Mouse (Mus musculus) 3T3-L1 (cell line): Measurements from ENCODE around the gene Ddx31.

Source experiments
- DNase-seq: peaks from one replicate; pipeline ENCODE4 v3.0.0-alpha.2; 2015; ENCODE audit warnings: low read depth, low spot score

Ddx31 gene

DNA sequence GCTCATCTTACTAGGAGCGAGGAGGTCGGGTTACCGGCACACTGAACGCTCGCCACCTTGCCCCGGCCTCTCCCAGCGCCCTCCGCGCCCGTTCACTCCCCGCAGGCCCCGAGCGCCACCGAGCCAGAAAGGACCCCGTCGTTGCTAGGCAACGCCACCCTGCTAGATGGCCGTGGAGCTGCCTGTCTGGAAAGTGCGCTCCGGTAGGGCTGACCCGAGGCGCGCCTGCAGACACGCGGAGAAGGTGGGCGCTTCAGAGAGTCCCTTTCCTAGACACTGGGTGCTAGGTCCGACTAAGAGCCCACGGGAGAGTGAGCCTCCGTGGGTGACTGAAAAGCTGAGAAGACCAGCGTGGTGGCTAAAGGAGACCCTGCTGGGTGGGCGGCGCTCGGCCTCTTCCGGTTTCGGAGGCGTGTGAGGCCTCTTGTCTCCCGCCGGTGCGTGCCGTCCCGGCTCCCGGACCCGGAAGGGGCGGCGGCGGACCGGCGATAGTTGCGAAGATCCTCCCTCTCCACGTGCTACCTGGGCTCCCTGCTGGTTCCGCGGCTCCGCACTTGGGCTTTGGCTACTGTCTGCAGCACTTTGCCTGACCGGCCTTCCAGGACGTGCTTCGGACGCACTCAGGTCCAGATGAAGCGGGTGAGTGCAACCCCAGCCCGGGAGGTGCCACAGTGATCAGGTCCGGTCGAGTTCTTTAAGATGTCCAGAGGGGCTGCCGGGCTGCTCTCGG is at the start of gene Ddx31, which contains the start of gene Gtf3c4:
Ddx31 (plus strand) TSS at position 185 of the 730 bp plus-strand sequence.
Gtf3c4 (minus strand) TSS at position 139 of the 730 bp plus-strand sequence.
- DNase-seq, result peak; percentile 88

DNA sequence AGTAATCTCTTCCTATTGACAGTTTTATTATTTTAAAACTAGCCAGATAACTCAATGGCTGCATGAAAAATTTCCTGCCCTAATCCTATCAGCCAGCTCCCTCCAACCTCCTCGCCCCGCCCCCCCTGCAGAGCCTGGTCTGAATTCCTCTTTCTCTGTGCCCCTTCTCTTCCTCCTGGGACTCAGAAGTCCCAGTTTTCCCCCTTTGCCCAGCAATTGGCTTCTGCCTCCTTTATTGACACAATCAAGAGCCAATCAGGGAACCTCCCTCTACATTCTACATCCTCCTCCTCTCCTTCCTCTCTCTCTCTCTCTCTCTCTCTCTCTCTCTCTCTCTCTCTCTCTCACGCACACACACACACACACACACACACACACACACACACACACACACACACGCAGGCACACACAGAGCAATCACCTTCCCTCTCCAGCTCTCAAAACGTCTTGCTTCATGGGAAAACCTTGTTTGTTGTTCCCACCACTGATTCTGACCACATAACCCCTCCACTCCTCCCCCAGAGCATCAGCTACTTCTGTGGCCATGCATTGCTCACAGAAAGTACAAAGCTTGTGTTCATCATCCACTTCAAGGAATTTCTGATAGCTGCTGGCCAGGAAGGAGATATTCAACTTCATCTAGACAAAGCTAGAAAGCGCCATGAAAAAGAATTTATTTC is 47.1 kb upstream of the Ddx31 start:
- peak; percentile 60 for DNase-seq

DNA sequence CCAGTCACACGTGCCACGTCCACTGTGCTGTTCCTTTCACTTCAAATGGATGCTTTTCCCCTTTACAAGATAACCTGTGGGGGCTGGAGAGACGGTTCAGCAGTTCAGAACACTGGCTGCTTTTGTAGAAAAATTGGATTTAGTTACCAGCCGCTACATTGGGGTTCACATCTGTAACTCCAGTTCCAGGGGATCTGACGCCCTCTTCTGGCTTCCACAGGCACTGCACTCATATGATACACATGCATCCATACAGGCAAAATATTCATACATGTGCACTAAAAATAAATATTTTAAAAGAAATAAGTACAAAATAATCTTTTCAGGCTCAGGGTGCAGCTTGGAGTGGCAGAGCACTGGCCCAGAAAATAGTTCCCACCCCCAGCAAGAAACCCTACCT is 45.6 kb upstream of the Ddx31 start:
- no peak for DNase-seq

DNA sequence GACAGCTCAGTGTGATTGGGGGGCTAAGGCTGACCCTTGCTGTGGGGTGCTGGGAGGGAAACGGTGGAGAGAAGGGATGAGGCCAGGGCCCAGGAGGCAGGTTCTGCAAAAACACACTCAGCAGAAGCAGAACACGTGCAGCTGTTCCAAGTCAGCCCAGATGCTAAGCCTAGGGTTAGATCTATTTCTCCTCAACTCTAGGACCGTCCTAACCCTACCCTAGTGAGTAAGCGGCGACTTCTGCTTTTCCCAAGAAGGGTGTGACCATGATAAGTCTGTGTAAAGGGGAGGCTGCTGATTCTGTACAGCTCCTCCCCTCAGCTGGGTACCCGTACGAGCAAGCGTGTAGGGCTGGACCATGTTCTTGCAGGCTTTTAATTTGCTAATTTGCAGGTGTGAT is 43.9 kb upstream of the Ddx31 start:
- DNase-seq, result no peak

DNA sequence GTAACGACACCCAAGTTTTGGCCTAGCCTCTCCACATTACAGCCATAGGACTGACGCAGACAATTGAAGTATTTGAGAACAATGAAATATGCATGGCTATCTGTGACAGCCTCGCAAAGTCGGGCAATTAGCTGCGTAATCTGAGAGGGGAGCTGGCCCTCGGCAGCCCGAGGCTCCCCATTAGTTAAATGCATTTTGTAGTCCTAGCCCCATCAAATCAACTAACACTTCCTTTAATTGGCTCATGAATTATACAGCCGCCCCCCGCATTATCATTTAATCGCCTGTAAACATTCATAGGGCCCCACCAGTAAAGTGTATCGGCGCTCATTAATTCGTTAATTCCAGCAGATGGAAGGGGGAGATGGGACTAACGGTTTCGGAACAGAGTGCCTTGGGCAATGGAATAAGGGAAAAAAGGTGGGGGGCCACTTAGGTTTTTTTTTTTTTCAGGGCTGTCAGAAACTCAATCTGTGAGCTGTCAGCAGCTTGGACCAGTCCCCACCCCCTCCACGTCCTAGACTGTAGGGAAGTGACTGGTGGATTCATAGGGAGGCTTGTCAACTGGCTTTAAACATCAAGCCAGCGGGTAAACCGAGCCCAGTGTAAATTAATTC is 42.6 kb upstream of the Ddx31 start:
- no peak for DNase-seq

DNA sequence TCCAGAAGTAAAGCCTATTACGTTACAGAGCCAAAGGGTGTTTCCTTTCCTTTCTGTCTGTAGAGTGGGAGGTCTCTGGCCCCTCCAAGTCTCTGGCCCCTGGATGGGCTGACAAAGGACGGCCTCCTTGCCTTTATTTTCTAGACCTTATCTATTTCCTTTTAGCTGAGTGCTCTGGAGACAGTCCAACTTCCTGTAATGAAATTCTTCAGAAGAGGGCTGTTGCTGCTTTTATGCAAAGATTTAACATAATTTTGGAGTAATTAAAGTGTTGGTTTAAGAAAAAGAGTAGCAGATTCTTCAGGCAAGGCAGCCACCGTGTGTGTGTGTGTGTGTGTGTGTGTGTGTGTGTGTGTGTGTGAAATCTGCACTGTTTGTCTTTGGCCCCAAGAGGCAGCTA is 41.8 kb upstream of the Ddx31 start:
- no peak for DNase-seq

DNA sequence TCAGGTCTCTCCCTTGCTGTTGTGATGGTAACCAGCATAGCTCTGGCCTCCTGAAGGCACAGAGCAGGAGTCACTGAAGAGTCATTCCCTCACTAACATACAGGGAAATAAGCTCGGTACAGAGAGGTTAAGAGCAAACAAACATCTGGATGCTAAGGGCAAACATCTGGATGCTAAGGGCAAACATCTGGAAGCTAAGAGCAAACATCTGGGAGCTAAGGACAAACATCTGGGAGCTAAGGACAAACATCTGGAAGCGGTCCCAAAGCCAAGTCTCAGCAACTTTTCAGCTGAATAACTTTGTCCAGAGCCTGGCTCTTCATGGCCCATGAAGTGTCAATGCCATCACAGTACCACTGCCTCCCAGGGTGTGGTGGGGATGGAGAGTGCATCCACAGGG is 40.6 kb upstream of the Ddx31 start:
- DNase-seq, result no peak

DNA sequence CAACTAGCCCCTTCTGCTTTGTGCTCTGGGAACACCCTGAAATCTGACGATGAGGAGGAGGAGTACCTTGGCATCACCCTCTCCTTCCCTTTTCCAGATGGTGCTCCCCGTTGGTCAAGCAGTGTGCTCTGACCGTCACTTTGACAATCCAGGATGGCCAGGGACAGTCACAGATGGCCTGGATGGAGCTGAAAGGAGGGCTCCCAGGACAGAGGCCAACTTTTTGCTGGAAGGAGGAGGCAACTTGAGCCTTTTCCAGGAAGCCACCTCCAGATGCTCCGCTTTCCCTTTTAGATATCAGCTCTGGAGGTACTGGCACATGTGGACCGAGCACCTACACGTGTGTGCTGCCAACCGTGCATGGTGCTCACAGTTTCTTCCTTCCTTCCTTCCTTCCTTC is 36.8 kb upstream of the Ddx31 start:
- DNase-seq, result no peak

DNA sequence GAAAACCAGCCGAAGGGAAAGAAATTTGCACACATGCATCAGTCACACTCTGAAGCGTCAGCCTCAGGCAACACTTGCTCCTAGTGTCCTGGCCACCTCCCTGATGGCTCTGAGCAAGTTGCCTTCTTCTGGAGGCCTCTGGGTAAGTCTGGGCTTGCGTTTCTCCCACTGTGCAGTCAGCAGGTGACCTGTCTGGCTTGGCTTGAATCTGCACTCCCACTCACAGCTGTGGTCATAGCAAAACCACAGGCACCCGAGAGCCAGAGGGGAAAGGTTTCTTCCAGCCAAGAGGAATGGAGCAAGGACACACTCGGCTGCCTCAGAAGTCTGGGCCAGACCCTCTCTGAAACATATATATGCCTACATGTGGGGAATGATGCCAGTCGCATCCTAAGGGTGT is 31.4 kb upstream of the Ddx31 start:
- DNase-seq, result peak; percentile 32

DNA sequence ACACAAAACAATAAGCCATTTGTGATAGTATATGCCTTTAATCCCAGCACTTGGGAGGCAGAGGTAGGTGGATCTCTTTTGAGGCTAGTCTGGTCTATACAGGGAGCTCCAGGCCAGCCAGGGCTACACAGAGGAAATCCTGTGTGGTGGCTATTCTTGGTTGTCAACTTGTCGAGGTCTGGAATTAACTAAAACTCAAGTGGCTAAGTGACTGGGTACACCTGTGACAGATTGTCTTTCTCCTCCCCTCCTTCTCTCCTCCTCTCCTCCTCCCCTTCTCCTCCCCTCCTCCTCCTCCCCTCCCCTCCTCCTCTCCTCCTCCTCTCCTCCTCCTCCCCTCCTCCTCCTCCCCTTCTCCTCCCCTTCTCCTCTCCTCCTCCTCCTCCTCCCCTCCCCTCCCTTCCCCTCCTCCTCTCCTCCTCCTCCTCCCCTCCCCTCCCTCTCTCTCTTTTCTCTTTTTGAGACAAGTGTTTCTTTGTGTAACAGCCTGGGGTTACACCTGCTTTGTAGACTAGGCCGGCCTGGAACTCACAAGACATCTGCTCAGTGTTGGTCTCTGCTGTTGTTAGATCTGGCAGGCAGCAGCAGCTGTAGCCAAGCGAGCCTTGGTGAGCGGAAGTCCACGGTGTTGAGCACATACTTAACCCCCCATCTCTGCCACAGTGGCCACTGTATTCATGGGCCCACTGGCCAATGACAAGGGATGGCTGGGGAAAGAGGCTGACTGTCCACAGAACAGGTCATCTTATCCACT is 29.8 kb upstream of the Ddx31 start:
- DNase-seq, result no peak

DNA sequence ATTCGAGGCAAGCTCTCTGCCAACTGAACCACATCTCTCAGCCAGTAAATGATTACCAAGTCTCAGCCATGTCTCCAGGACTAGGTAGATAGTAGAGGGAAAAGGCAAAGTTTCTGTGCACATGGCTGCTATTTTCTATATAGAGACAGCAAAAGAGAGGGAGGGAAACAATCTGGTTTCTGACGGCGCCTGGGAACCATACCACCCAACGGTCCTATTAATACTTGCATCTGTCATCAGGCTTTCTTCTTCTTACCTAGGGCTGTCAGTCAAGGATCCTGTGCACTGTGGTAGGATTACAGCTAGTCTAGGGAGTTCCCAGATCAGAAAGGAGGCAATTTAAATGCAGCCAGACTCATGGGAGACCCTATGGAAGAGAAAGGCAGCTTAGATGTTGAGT is 21.3 kb upstream of the Ddx31 start:
- no peak for DNase-seq

DNA sequence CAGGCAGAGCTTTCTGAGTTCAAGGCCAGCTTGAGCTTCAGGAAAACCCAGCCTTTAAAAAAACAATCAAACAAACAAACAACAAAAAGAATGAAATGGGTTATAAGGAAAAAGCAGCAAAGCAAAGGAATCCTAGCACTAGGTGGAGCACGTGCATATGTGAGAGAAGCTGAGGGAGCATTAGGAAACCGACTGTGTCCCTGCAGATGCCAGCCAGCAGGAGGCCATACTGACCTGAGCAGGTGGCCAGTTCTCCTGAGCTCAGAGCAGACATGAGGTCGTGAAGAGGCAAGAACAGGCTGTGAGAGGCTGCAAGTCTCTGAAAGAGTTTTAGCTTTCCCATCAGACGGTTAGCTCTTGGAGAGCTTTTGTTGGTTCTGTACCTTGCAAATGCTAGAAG is 10.9 kb upstream of the Ddx31 start:
- DNase-seq, result peak; percentile 37

DNA sequence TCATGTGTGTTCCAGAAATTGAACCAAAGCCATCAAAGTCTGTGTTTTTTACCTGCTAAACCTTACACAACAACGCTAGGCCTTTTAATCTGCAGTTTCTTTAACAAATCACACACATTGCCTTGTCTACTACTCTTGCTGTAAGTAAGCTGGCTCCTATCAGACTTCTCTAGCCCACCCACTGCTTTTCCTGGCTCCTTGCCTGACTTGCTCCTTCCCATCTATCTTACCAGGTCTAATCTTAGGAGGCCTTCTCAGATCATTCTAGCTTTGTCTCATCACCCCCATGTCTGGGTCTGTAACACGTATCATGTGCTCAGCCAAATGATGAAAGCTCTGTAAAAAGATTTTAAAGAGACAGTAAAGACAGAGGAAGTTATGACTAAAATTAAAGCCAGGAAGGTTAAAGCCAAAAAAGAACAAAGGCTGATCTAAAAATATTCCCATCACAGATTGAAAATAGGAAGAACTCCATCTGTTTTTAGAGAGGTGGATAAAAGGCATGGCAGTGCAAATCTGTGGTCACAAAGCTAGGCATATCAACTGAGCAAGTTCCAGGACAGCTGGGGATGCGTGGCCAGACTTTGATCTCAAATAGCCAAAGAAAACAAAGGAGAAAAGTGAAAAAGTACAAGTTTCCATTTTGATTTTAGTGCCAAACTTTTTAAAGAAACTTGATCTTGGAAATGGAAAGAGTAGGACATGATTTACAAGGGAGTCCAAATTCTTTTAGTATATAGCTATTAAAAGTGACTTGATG is 3.8 kb upstream of the Ddx31 start:
- DNase-seq, result peak; percentile 3

DNA sequence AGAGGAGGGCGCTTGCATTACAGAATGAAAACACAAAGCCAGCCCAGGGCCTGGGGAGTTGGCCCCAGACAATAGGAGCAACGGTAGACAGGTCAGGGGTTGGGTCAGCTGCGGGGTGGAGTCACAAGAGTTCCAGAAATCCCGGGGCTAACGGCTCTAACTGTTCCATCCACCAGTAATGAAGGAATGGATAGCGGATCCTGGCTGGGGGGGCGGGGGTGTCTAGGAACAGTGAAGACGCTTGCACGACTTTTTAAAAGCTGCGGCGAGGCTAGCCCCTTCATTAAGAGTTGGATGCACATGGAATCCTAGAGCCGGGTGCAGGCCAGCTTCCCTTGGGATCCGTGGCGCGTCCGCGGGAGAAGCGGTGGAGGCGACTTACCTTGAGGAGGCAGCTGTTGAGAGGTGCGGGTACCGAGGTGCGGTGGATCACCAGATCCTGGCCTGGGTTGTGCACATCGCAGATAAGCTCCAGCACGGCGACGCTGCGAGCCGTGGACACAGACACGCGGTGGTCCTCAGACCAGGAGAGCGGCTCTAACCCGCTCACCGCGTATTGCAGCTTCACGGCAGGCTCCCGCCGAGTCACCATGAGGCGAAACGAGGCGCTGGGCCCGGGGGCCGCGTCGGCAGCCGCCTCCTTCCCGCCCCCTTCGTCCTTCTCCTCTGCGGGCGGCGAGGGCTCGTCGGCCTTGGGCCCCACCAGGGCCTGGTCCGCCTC is 545 bp upstream of the Ddx31 start:
- peak; percentile 34 for DNase-seq

DNA sequence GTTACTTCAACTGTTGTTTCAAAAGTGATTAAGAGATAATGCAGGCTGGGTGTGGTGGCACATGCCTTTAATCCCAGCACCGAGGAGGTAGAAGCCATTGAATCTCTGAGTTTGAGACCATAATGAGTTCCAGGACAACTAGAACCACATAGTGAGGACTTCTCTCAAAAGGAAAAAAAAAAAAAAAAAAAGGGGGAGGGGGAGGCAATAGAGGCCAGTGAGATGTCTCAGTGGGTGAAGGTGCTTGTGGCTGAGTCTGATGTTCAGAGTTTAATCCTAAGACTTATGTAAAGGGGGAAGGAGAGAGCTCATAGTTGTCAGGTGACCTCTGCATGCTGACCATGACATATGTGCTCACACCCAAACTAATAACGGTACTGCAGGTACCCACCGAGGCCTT is 1.8 kb downstream of the Ddx31 start:
- no peak for DNase-seq

DNA sequence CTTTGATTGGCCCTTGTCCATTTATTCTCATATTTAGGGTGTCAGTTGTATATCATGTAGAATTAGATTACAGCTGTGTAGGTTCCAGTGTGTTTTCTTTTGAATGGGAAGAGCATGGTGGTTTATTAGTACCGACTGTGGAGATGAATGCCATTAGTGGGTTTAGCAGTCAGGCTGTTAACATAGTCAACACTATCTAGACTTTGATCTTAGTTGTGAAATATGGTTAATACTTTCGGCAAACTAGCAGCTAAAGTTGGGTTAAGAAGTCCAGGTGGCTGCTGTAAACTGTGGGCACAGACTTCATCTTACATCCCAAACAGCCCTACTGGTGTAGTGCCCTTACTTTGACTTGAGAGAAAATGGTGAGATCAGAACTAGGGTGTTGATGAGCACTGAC is 8.7 kb downstream of the Ddx31 start:
- DNase-seq, result no peak

DNA sequence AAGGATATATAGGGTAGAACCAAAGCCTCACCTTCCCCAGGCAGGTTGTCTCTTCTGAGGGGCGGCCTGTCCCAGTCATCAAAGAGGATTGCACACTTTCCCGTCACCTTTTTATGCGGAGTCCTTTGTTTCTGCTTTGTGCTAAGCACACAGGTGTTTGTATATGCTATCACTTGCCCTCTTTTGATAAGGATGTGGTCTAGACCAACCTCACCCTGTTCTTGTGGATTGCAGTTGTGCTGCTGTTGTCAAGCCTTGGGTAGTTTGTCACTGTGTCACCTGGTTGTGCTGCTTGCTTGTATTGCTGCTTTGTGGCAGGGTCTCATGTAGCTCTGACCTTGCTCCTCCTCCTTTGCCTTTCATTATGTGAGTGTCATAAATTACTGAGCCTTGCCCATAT is 12.4 kb downstream of the Ddx31 start:
- no peak for DNase-seq

DNA sequence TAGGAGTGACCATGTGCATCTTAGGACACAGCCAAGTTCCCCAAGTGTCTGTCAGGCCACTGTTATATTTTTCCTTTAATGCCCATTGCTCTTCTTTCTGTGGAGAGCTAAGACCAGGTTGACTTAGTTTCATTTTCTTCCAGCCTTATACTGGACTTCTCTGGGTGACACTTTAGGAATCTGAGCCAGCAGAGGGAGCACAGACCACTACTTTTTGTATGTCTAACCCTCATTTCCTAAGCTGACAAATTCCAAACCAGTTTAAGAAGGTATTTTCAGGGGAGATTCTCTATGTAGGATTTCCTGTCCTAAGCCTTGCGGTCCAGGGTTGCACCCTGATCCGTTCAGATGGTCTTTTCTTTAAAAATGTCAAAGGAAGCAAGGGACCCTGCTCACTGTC is 15.6 kb downstream of the Ddx31 start:
- DNase-seq, result peak; percentile 23

DNA sequence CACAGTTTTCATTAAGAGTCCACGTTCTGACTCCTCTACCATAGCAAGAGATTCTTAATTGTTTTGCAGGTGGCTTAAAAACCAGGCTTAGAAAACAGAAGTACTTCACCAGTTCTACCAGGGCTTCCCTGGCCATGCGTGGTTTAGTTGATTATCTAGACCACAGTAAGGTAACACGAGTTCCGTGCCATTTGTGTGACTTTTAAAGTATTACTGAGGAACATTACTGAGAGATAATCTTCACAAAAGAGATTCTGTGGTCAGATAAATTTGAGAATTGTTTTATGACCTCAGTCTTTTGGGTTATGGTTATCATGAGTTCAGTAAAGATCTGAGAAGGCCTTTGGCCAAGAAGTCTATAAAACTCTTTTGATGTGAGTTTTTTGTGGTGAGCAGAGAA is 19.1 kb downstream of the Ddx31 start:
- no peak for DNase-seq

DNA sequence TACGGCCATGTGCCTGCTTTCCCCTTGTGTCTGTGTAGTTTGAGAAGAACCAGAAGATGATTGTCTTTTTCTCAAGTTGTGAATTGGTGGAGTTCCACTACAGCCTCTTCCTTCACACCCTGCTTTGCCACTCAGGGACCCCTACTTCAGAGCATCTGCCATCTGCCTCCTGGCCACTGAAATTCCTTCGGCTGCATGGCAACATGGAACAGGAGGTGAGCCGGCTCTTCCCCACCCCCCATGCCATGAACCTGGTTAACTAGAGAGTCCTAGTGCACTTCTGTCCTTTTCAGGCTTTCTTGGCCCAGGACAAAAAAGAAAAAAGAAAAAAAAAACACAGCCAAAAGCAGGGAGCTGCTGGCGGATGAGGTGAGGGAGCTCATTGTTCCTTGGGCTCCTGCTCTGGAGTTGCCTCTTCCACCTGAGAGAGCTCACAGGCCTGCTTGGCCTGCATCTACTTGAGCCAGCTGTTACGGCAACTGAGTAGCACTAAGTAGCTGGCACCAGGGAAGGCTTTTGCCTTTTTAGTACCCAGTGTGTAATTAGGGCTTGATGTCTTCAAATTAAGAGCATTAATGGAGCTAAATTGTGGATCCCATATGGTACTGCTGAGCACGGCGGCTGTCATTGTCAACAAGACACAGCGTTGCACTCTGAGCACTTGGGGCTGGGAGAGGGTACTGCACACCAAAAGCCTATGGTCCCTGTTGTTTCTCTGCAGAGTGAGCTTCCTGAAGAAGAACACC is 20.6 kb downstream of the Ddx31 start:
- DNase-seq, result no peak
